Mouse (Mus musculus) MEL (cell line): ENCODE measurements around the gene Epb41l4b. TPM values are rescaled to one million over a fixed set of nuclear protein-coding genes. Genes with fewer than 3 reads are reported as not detected.

Experiments used
- DNase-seq: peaks from one replicate; pipeline ENCODE4 v3.0.0; 2011; ENCODE audit warnings: low read depth, low spot score
- H3K27ac ChIP-seq: 2 replicates; pipeline ENCODE4 v1.5.1; 2012; ENCODE audit warnings: low read depth, mild to moderate bottlenecking, control low read depth, low read length, moderate library complexity; ENCODE audit not compliant: control insufficient read depth
- H3K27me3 ChIP-seq, 2 experiments: fragments of 150-350 bp in 1 of 2; sonication (generic) in 1 of 2; 2 replicates each; pipeline ENCODE4 v1.6.1; 2012; ENCODE audit warnings: low read length in 2 of 2, mild to moderate bottlenecking in 2 of 2, improper control_type of control experiment in 1 of 2, moderate library complexity in 1 of 2; ENCODE audit not compliant: insufficient read depth in 2 of 2, control insufficient read depth in 1 of 2
- H3K36me3 ChIP-seq, 2 experiments: 2 replicates each; pipeline ENCODE4 v1.6.1; 2012 to 2014; ENCODE audit warnings: low read length in 2 of 2, improper control_type of control experiment in 1 of 2, inconsistent platforms in 1 of 2, mild to moderate bottlenecking in 1 of 2; ENCODE audit not compliant: insufficient read depth in 2 of 2, control insufficient read depth in 1 of 2
- H3K4me1 ChIP-seq, 2 experiments: fragments of 150-350 bp in 1 of 2; sonication (generic) in 1 of 2; 2 replicates each; pipeline ENCODE4 v1.6.1; 2012; ENCODE audit warnings: low read length in 2 of 2, improper control_type of control experiment in 1 of 2, mild to moderate bottlenecking in 1 of 2; ENCODE audit not compliant: insufficient read depth in 2 of 2, control insufficient read depth in 1 of 2
- H3K4me3 ChIP-seq, 2 experiments: fragments of 150-350 bp in 1 of 2; sonication (generic) in 1 of 2; 2 replicates each; pipeline ENCODE4 v1.5.1; 2012; ENCODE audit warnings: low read depth in 2 of 2, low read length in 2 of 2, mild to moderate bottlenecking in 2 of 2, moderate library complexity in 2 of 2, control low read depth in 1 of 2, improper control_type of control experiment in 1 of 2; ENCODE audit not compliant: control insufficient read depth in 1 of 2, insufficient read depth in 1 of 2
- H3K79me2 ChIP-seq: 2 replicates; pipeline ENCODE4 v1.6.1; 2012; ENCODE audit warnings: mild to moderate bottlenecking, low read length, moderate library complexity; ENCODE audit not compliant: control insufficient read depth, poor library complexity, insufficient read depth
- H3K9ac ChIP-seq: 2 replicates; pipeline ENCODE4 v1.6.1; 2012; ENCODE audit warnings: low read depth, mild to moderate bottlenecking, control low read depth, low read length, moderate library complexity; ENCODE audit not compliant: control insufficient read depth, poor library complexity, severe bottlenecking
- H3K9me3 ChIP-seq: fragments of 150-350 bp; sonication (generic); replicated peaks from 2 replicates; pipeline ENCODE4 v1.6.1; 2012; ENCODE audit warnings: mild to moderate bottlenecking, low read length, improper control_type of control experiment, moderate library complexity; ENCODE audit not compliant: insufficient read depth
- CHD1 ChIP-seq: IDR thresholded peaks from 2 replicates; pipeline ENCODE4 v1.6.1; 2012; ENCODE audit warnings: low read depth, mild to moderate bottlenecking, inconsistent platforms, low read length, improper control_type of control experiment
- ELF1 ChIP-seq: IDR thresholded peaks from 2 replicates; pipeline ENCODE4 v1.6.1; 2014; ENCODE audit warnings: low read depth, mild to moderate bottlenecking, inconsistent platforms, low read length, improper control_type of control experiment, moderate library complexity
- EP300 ChIP-seq, 2 experiments: IDR thresholded peaks; 2 replicates each; pipeline ENCODE4 v1.6.1; 2011; ENCODE audit warnings: improper control_type of control experiment in 2 of 2, low read length in 2 of 2, low read depth in 1 of 2, mild to moderate bottlenecking in 1 of 2
- GABPA ChIP-seq: IDR thresholded peaks from 2 replicates; pipeline ENCODE4 v1.6.1; 2012; ENCODE audit warnings: low read depth, mild to moderate bottlenecking, inconsistent platforms, low read length, improper control_type of control experiment, moderate library complexity
- JUND ChIP-seq: IDR thresholded peaks from 2 replicates; pipeline ENCODE4 v1.6.1; 2011; ENCODE audit warnings: low read depth, mild to moderate bottlenecking, improper control_type of control experiment, low read length
- KAT2A ChIP-seq: conservative IDR thresholded peaks from 2 replicates; pipeline ENCODE4 v1.6.1; 2012; ENCODE audit warnings: low read depth, low read length, improper control_type of control experiment, inconsistent platforms
- MAX ChIP-seq: IDR thresholded peaks from 2 replicates; pipeline ENCODE4 v1.6.1; 2011; ENCODE audit warnings: low read length, improper control_type of control experiment
- MEF2A ChIP-seq: IDR thresholded peaks from 2 replicates; pipeline ENCODE4 v1.6.1; 2014; ENCODE audit warnings: low read depth, mild to moderate bottlenecking, inconsistent platforms, low read length, improper control_type of control experiment; ENCODE audit not compliant: poor library complexity, insufficient replicate concordance, severe bottlenecking; ENCODE audit errors: extremely low read depth
- MXI1 ChIP-seq: IDR thresholded peaks from 2 replicates; pipeline ENCODE4 v1.6.1; 2011; ENCODE audit warnings: mild to moderate bottlenecking, low read depth, low read length, improper control_type of control experiment
- MYB ChIP-seq: IDR thresholded peaks from 2 replicates; pipeline ENCODE4 v1.6.1; 2011; ENCODE audit warnings: mild to moderate bottlenecking, low read depth, low read length, improper control_type of control experiment
- MYC ChIP-seq: IDR thresholded peaks from 2 replicates; pipeline ENCODE4 v1.6.1; 2011; ENCODE audit warnings: low read depth, mild to moderate bottlenecking, low read length, improper control_type of control experiment, moderate library complexity
- POLR2A ChIP-seq, 2 experiments: IDR thresholded peaks; 2 replicates each; pipeline ENCODE4 v1.6.1; 2011 to 2012; ENCODE audit warnings: low read length in 2 of 2, mild to moderate bottlenecking in 2 of 2, control low read depth in 1 of 2, improper control_type of control experiment in 1 of 2, low read depth in 1 of 2, moderate library complexity in 1 of 2; ENCODE audit not compliant: control insufficient read depth in 1 of 2, insufficient read depth in 1 of 2, poor library complexity in 1 of 2
- POLR2AphosphoS5 ChIP-seq: IDR thresholded peaks from 2 replicates; pipeline ENCODE4 v1.6.1; 2012; ENCODE audit warnings: low read depth, borderline replicate concordance, mild to moderate bottlenecking, inconsistent platforms, low read length, moderate library complexity, mixed read lengths
- RCOR1 ChIP-seq: IDR thresholded peaks from 2 replicates; pipeline ENCODE4 v1.6.1; 2012; ENCODE audit warnings: low read depth, mild to moderate bottlenecking, inconsistent platforms, low read length, improper control_type of control experiment
- SMC3 ChIP-seq: IDR thresholded peaks from 2 replicates; pipeline ENCODE4 v1.6.1; 2011; ENCODE audit warnings: low read depth, low read length, improper control_type of control experiment
- TAL1 ChIP-seq: IDR thresholded peaks from 2 replicates; pipeline ENCODE4 v1.6.1; 2012; ENCODE audit warnings: mild to moderate bottlenecking, inconsistent platforms, low read length, moderate library complexity, mixed read lengths
- TBP ChIP-seq: IDR thresholded peaks from 2 replicates; pipeline ENCODE4 v1.8.0; 2011; ENCODE audit warnings: low read depth, low read length, improper control_type of control experiment
- TCF12 ChIP-seq: IDR thresholded peaks from 2 replicates; pipeline ENCODE4 v1.6.1; 2014; ENCODE audit warnings: low read depth, mild to moderate bottlenecking, inconsistent platforms, low read length, improper control_type of control experiment, moderate library complexity
- USF2 ChIP-seq, 2 experiments: IDR thresholded peaks; 2 replicates each; pipeline ENCODE4 v1.6.1; 2011 to 2012; ENCODE audit warnings: improper control_type of control experiment in 2 of 2, low read length in 2 of 2, borderline replicate concordance in 1 of 2, inconsistent platforms in 1 of 2, low read depth in 1 of 2, mild to moderate bottlenecking in 1 of 2; ENCODE audit not compliant: insufficient read depth in 1 of 2
- ZC3H11A ChIP-seq: IDR thresholded peaks from 2 replicates; pipeline ENCODE4 v1.6.1; 2012; ENCODE audit warnings: low read depth, mild to moderate bottlenecking, inconsistent platforms, low read length, improper control_type of control experiment
- polyA plus RNA-seq, 2 experiments: library from polyadenylated mRNA; stranded (reverse) in 1 of 2; unstranded in 1 of 2; fragments of >175 nt in 1 of 2; fragments of >200 nt in 1 of 2; gene quantifications; 2 replicates each; pipeline versions ENCODE4 v1.2.1 to v1.2.4; 2012; ENCODE audit warnings: low replicate concordance in 2 of 2, low read depth in 1 of 2; ENCODE audit not compliant: insufficient read length in 2 of 2, insufficient read depth in 1 of 2, missing spikeins in 1 of 2
- total RNA-seq: library from RNA; depleted of rRNA; stranded (reverse); fragments of 300-350 nt; gene quantifications from 2 replicates; pipeline ENCODE4 v1.2.3, GENCODE M21; 2012

Epb41l4b gene
- total and polyA plus RNA-seq, 3 experiments: not detected

DNA sequence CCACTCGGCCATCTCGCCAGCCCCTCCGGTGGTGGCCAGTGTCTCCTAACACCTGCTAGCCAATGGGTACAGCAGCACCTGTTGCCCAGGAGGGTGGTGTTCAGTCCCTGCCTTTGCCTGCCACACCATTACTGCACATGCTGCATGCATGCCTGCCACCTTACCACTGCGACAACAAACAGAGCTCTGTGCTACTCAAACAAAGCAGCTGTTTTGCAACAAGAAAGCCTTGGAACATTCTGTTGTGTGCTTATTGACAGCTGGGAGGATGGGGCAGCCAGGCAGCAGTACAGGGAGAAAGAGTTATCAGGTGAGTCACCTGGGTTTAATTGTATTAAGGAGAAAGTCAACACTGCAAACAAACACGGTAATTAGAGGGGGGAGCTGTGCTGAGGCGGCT lies 72.6 kb downstream of the Epb41l4b start:
- no peak for DNase-seq
- no peak overlapping the region for H3K27ac ChIP-seq
- no peaks in the 10 kb centered on the region for H3K4me1 ChIP-seq
- TF ChIP-seq TAL1 (no peak), MEF2A (no peak), MYC (no peak), POLR2A (IDR thresholded peaks at IDR 0.05; ENCODE audit: control insufficient read depth in 1 of 2, insufficient read depth in 1 of 2, low read depth in 1 of 2, low read length in 2 of 2, poor library complexity in 1 of 2) (no peak), CHD1 (no peak), USF2 (IDR thresholded peaks at IDR 0.05; ENCODE audit: borderline replicate concordance in 1 of 2, insufficient read depth in 1 of 2, low read depth in 1 of 2, low read length in 2 of 2) (no peak), EP300 (IDR thresholded peaks at IDR 0.05; ENCODE audit: low read depth in 1 of 2, low read length in 2 of 2) (no peak), TCF12 (no peak), JUND (no peak), ELF1 (no peak), RCOR1 (no peak), MXI1 (no peak)
- no peaks in the 10 kb centered on the region for H3K36me3 ChIP-seq
- no peak overlapping the region for H3K9ac ChIP-seq
- H3K9me3 ChIP-seq: no peaks in the 10 kb centered on the region
- no peak overlapping the region for H3K4me3 ChIP-seq
- H3K79me2 ChIP-seq: no peaks in the 10 kb centered on the region; the same call in 1 of the 2 replicates
- peaks cover 0 to 1% of the 10 kb centered on the region in 2 experiments; a peak in 1 of 4 replicates for H3K27me3 ChIP-seq

DNA sequence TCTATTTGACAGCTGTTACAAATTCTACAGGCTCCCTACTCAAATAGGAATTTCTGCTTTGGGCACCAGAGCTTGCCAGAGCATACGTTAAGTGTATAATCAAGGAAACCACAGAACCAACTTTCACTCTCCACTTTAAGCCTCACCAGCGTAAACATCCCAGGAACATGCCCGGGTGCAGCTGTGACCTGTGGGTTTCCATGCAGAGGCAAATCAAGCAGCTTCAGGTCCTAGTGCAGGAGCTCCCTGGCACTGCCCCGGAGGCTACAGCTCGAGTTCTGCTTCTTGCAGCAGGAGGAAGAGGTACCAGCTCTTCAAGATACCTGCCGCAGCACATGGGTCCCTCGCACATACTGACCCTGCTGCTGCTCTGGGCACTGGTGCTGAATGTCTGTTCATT lies 74.8 kb downstream of the Epb41l4b start:
- no peak overlapping the region for H3K4me3 ChIP-seq
- no peak for DNase-seq
- H3K79me2 ChIP-seq: no peaks in the 10 kb centered on the region; the same call in 1 of the 2 replicates
- H3K9ac ChIP-seq: no peak overlapping the region
- H3K9me3 ChIP-seq: no peaks in the 10 kb centered on the region
- no peaks in the 10 kb centered on the region for H3K27me3 ChIP-seq
- no peak for TF ChIP-seq CHD1
- TF ChIP-seq TBP: no peak
- TF ChIP-seq RCOR1: no peak
- TF ChIP-seq JUND: no peak
- TF ChIP-seq GABPA: no peak
- no peak for TF ChIP-seq KAT2A
- TF ChIP-seq SMC3: no peak
- TF ChIP-seq TCF12: no peak
- no peak for TF ChIP-seq MAX
- no peak for TF ChIP-seq ZC3H11A
- no peak for TF ChIP-seq USF2 (IDR thresholded peaks at IDR 0.05; ENCODE audit: borderline replicate concordance in 1 of 2, insufficient read depth in 1 of 2, low read depth in 1 of 2, low read length in 2 of 2)
- TF ChIP-seq MYB: no peak
- no peak for TF ChIP-seq POLR2AphosphoS5
- no peak for TF ChIP-seq TAL1
- TF ChIP-seq, all 39 proteins: peak for 0
- H3K4me1 ChIP-seq: 0 out of 4 replicates have a peak, but pooled peaks cover 0 to 2% of the 10 kb centered on the region in 2 experiments
- H3K27ac ChIP-seq: no peak overlapping the region
- H3K36me3 ChIP-seq: no peaks in the 10 kb centered on the region
